Mouse (Mus musculus): Measurements from ENCODE around the gene Cadm2. TPM values are rescaled to one million over a fixed set of nuclear protein-coding genes. Genes with fewer than 3 reads are reported as not detected.

Gene Cadm2
- total RNA-seq, 2 experiments from 2014 or later: 1.5 to 2.2 TPM

GRCm38 (mm10) chr16:66968336-66968735, 652.4 kb downstream of the Cadm2 start:
- no peak for DNase-seq (ENCODE audit: low spot score in 2 of 2)

GRCm38 (mm10) chr16:66967686-66968085, 653.0 kb downstream of the Cadm2 start:
- no peak for DNase-seq (ENCODE audit: low spot score in 2 of 2)

DNA sequence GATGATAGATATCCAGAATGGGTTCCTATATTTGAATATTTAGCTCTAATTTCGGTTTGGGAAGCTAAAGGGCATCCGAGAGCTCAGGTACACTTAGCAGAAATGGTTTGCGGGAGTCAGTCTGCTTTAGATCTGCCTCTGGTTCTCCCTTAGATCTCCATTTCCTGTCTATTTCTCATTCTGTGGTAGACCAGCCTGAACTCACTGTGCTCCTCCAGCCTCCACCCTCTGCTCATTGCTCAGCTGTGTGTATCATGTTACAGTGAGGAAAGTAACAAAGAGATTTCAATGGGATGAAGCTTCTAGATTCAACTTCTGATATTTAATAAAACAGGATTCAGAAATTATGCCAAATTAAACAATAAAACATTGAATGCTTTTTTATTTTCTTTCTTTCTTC, 661.6 kb downstream of the Cadm2 start:
- DNase-seq (ENCODE audit: low spot score in 2 of 2): no peak

DNA sequence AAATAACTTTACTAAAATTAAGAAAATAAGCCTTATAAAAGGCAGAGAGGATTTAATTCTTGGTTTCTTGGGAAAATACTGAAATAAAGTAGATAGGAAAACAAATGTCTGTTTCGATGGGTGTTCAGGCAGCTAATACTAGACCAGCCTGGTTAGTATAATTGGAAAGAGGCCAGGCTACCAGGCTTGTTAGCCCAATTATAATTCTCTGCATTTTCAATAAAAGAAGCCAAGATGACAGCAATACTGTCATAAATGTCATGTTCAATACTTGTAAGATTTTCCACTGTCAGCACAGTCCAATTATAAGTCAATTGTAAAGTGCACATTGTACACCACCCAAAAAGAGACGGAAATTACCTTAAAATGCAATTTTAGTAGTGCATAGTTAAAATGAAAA, 664.8 kb downstream of the Cadm2 start:
- DNase-seq (ENCODE audit: low spot score in 2 of 2): no peak

DNA sequence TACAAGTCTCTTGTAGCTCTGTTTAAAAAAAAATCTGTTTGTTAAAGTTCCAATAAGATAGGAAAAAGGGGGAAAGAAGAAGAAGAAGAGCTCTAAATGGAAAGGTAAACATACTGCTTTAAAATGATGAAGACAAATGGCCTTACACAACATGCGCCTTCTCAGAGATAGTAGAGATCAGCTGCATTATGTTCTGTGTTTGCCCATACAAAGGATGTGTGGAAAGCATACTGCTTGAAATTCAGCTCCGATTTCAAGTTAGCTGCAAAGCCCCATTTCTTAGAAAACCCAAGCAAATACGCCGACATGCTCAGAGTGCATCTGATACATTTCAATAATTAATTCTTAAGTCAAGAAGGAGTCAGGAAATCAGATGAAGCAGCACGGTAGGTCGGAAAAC, 684.4 kb downstream of the Cadm2 start:
- no peak for DNase-seq (ENCODE audit: low spot score in 2 of 2)

GRCm38 (mm10) chr16:66925517-66925916, 695.2 kb downstream of the Cadm2 start:
- no peak for DNase-seq (ENCODE audit: low spot score in 2 of 2)

DNA sequence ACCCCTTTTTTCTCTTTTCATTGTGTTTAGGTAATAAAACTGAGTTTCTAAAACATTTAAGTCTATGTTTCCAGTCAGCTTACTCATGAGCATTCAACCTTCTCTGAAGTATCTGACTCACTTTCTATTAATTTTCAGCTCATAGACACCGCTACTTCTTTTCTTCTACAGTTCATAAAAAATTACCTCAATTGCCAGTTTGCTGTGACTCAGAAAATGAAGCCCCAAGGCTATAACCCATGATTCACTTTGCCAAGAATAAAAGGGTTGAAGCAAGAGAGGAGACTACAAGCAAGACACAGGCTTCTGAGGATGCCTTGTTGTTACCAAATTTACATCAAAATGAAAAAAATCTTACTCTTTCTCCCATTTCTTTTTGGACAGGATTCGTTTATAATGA, 698.0 kb downstream of the Cadm2 start:
- DNase-seq (ENCODE audit: low spot score in 2 of 2): no peak

- DNase-seq (ENCODE audit: low spot score in 2 of 2): no peak
Measured at GRCm38 (mm10) chr16:66921414-66921915, 699.2 kb downstream of the Cadm2 start.

GRCm38 (mm10) chr16:66919889-66920402, 700.8 kb downstream of the Cadm2 start:
- DNase-seq (ENCODE audit: low spot score in 2 of 2): no peak

DNA sequence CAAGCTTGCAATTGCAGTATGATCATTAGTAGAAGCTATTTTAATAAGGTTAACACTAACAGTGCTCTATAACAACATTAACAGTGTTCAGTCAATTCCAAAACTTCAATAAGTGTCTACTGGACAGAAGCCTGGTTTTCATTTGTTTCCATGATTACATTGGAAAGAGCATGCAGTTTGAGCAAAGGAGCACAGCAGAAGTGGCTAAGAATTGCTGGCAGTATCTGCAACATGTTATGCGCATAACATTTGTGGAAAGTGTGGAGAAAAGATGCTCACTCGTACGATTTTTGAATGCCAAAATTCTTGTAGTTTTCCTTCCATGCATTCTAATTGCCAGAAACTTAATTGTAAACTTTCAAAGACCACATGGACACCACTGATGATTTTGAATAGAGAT, 718.9 kb downstream of the Cadm2 start:
- no peak for DNase-seq (ENCODE audit: low spot score in 2 of 2)

DNA sequence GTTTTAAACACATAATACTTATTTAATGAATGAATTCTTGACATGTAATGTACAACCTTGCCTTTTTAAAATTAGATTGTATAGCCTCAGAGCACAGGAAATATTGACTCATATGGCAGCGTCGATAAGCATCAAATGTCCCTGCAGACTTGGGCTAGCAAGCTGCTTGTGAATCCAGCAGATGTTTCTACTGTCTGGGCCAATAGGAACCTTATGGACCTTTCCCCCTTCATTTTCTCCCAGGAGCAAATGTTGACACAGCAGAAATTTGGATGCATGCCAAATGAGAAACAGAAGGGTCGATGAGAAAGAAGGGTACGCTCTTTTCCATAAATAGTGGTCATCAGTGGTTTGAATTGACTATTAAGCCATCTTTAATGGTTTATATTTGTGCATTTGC, 720.0 kb downstream of the Cadm2 start:
- no peak for DNase-seq (ENCODE audit: low spot score in 2 of 2)

DNA sequence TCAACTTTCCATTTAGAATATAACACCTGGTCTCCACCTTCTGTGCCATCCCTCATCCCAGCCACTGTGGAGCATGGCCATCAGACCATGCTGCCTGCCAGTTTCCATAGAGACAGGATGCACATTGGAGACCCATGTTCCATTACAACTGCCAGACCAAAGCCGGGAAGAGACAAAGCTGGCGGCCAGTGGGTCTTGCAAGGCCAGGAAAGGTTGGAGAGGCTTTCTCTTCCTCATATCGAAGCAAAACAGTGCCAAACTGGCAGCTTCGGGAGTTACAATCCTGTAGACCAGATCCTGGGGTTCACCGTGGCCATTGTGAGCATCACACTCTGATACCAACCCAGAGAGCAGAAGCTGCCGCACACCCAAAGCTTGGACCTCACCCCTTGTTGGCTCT, 728.3 kb downstream of the Cadm2 start:
- DNase-seq (ENCODE audit: low spot score in 2 of 2): no peak

DNA sequence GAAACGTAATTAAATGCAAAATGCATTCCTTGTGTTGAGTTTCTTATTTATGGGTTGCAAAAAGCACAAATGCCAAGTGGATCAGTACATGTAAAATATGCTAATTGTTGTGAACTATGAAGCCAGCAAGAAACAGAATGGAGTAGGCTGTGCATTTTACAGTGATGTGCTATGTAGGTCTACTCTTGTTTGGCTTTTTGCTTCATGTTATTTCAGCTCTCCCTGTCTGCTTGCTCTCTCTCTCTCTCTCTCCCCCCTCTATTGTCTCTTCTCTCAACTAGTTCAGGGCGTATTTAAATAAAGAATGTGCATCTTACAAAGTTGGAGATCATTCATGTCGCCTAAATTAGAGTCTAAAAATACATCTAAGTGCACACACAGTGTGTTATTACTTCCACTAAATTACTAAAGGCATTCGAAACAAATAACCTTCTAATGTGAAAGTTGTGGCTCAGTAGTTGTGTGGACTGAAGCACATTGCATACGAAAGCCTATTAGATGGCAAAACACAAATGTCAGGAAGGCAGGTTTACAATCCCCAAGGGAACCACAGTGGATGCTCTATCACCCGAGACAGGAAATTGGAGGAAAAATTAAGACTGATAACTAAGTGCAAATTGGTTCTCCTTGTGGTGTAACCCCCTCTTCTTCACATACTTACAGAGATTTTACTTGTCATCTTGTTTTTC, 729.0 kb downstream of the Cadm2 start:
- no peak for DNase-seq (ENCODE audit: low spot score in 2 of 2)

GRCm38 (mm10) chr16:66889907-66890306, 730.8 kb downstream of the Cadm2 start:
- no peak for DNase-seq (ENCODE audit: low spot score in 2 of 2)

GRCm38 (mm10) chr16:66882597-66882996, 738.1 kb downstream of the Cadm2 start:
- DNase-seq (ENCODE audit: low spot score in 2 of 2): no peak

- no peak for DNase-seq (ENCODE audit: low spot score in 2 of 2)
Measured at GRCm38 (mm10) chr16:66871201-66871600, 749.5 kb downstream of the Cadm2 start.

- no peak for DNase-seq (ENCODE audit: low spot score in 2 of 2)
Measured at GRCm38 (mm10) chr16:66851047-66851446, 769.7 kb downstream of the Cadm2 start.

- DNase-seq (ENCODE audit: low spot score in 2 of 2): no peak
Measured at GRCm38 (mm10) chr16:66824866-66825265, 795.8 kb downstream of the Cadm2 start.

GRCm38 (mm10) chr16:66811495-66811894, 809.2 kb downstream of the Cadm2 start:
- DNase-seq (ENCODE audit: low spot score in 2 of 2): no peak

GRCm38 (mm10) chr16:66798204-66798603, 822.5 kb downstream of the Cadm2 start:
- DNase-seq (ENCODE audit: low spot score in 2 of 2): no peak

DNA sequence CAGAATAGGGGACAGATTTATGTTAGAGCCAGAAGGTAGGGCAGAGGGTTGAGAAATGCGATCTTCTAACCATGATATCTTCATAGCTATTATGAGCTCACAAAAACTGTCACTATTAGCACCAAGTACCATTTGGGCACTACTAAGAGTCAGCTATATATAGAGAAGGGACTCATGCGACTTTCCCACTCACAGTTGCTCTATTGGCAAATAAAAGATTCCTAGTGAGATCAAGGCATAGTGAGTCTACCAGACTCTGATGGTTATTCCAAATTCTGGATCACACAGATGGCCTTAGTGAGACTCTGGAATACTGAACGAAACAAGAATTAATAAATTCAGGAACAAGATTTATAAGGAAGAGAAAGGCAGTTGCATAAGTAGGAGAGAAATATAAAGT, 827.6 kb downstream of the Cadm2 start:
- no peak for DNase-seq (ENCODE audit: low spot score in 2 of 2)

DNA sequence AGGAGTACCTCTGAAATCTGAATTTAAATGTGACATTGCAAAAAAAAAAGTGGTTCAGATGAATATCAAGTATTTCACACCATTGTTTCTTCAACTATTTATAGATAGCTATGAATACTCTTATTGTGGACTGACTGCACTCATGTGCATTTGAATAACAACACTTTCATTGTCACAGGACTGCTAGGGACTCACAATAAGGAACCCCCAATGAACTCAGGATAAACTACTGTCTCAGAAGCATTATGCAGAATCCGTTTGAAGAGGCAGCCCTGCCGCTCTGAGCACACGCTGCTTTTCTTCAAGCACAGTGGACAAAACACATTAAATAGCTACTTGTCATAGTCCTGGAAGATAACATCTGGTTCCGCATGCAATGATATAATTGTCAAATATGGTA, 848.8 kb downstream of the Cadm2 start:
- no peak for DNase-seq (ENCODE audit: low spot score in 2 of 2)

- no peak for DNase-seq (ENCODE audit: low spot score in 2 of 2)
Measured at GRCm38 (mm10) chr16:66769545-66769944, 851.2 kb downstream of the Cadm2 start.
